Mouse (Mus musculus): ENCODE data around the gene Nlrc4.
A peak's percentile ranks its signal among the peaks of the same experiment; 100 is the strongest.

Gene Nlrc4

DNA sequence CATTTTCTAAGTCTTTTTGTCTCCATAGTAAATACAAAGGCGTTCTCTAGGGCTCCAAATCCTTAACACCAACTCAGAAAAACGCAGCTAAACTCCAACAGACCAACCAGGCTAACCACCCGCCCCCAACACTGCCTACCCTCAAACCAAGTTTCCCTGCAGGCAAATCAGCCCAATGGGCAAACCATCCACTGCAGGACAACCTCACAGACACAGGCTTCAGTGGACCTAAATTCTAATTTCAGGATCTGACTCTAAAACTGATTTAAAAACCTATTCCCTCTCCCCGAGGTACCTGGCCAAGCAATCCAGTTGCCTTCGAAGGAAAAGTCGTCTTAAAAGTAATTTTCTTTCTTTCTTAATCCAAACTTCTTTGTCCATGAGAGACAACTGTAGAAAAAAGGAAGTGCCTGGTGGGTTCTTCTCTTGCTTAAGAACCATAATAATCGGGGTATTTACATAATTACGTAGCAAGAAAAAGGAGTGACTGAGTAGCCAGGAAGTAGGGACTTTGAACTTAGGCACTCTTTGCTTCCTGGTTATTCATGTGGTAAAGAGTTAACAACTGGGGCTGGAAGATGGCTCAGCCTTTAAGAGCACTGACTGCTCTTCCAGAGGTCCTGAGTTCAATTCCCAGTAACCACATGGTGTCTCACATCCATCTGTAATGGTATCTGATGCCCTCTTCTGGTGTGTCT is at the start of gene Nlrc4:
TSS of gene Nlrc4 (minus strand) at position 432 of the 698 bp plus-strand sequence.
- DNase-seq (ENCODE audit: low spot score in 2 of 2), result peak in 1 of 2 experiments; percentile 38

GRCm38 (mm10) chr17:74508600-74508999 is 49.7 kb upstream of the Nlrc4 start:
- DNase-seq (ENCODE audit: low spot score in 2 of 2), result no peak

- DNase-seq (ENCODE audit: low spot score in 2 of 2), result no peak
These were observed 49.0 kb upstream of the Nlrc4 start for GRCm38 (mm10) chr17:74507934-74508333.

GRCm38 (mm10) chr17:74501085-74501484 is 42.1 kb upstream of the Nlrc4 start:
- no peak for DNase-seq (ENCODE audit: low spot score in 2 of 2)

DNA sequence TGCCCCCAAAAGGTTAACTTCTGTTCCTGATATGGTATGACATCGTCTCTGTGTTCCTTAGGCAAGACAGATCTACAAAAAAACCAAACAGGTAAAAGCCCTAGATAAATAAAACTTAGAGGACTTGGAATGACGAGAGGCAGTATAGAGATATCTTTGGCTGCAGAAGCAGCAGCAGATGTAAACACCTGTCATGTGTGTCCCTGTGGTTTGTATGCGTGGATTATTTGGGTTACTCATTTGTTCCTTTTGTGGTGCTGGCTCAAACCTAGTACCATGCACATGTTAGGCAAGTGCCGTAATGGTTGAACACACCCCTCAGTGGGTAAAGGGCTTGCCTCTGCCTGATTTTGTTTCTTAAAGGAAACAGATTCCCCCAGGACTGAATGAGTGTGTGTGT is 41.3 kb upstream of the Nlrc4 start:
- no peak for DNase-seq (ENCODE audit: low spot score in 2 of 2)

DNA sequence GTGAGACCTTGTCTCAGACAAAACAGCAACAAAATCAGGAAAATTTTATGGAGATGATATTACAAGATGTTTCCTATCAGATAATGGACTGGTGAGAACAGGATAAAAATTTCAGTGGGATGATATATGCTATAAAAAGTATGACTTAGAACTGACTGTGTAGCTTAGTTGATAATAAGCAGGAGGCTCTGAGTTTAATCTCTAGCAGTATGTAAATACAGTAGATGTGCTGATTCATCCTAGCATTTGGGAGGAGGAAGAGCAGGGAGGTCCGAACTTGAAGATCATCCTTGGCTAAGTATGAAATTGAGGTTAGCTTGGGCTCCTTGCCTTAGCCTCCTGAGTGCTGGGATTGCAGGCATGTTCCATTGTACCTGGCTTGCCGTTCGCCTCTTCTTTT is 32.6 kb upstream of the Nlrc4 start:
- no peak for DNase-seq (ENCODE audit: low spot score in 2 of 2)

- DNase-seq (ENCODE audit: low spot score in 2 of 2), result no peak
These were observed 30.9 kb upstream of the Nlrc4 start for GRCm38 (mm10) chr17:74489901-74490220.

DNA sequence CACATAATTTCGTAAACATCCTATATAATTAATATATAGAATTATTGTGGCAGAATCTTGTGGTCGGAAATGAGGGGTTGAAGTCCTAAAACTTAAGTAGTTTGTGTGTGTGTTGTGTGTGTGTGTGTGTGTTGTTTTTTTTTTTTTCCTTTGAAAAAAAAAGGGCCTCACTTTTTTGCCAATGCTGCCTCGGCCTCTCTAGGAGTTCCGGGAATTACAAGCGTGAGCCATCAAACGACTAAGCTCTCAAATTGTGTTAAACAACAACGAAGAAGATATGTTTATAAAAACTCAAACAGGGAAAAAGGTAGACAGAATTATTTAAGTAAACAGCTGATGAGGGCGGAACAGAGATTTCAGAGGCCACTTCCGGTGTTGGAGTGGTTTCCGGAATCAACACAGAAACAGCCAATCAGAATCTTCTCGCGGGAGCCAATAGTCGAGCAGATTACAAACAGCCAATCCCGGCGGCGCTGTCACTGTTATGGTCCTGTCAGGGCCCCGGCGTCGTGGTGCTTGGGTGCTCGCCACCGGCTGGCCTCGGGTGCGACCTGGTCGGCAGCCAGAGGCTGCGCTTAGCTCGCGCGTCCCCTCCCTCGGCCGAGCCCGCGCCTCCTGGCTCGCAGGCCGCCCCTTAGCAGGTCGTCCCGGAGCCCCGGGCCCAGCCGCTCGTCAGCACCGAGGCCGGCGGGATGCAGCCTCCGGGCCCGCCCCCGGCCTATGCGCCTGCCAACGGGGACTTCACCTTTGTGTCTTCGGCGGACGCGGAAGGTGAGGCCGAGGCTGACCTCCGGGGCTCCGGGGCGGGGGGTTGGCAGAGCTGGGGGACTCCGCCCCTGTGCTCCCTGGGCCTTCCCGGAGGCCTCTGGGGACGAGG is 30.3 kb upstream of the Nlrc4 start, which contains the start of gene Yipf4:
TSS of gene Yipf4 (plus strand) at position 470 of the 877 bp plus-strand sequence.
- peak; percentile 91 to 94 for DNase-seq (ENCODE audit: low spot score in 2 of 2)

- DNase-seq (ENCODE audit: low spot score in 2 of 2), result no peak
These were observed 21.6 kb upstream of the Nlrc4 start for GRCm38 (mm10) chr17:74480361-74481069.

DNA sequence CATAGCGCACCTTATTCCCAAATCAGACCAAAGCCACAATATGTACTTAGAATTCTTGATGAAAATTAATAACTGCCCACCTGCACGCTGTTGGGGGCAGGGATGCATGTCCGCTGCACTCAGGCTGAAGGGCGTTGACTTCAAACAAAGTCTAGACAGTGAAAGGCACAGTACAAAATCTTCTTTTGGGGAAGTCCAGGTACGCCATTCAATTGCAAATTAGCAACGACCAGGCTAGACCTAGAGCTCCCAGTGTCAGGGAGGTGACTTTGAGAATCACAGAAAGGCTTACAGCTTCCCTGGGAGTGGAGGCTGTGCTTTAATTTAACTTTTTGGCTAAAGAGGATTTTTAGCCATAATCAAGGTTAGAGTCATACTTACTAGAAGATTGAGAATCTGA is 11.2 kb upstream of the Nlrc4 start:
- DNase-seq (ENCODE audit: low spot score in 2 of 2), result peak in 1 of 2 experiments; percentile 12

- DNase-seq (ENCODE audit: low spot score in 2 of 2), result peak in 1 of 2 experiments; percentile 51
These were observed 9.0 kb upstream of the Nlrc4 start for GRCm38 (mm10) chr17:74467981-74468380.

- DNase-seq (ENCODE audit: low spot score in 2 of 2), result no peak
These were observed 4.6 kb upstream of the Nlrc4 start for GRCm38 (mm10) chr17:74463510-74463909.

- peak in 1 of 2 experiments; percentile 13 for DNase-seq (ENCODE audit: low spot score in 2 of 2)
These were observed 817 bp downstream of the Nlrc4 start for GRCm38 (mm10) chr17:74457972-74458677.

GRCm38 (mm10) chr17:74456825-74457224 is 2.1 kb downstream of the Nlrc4 start:
- peak in 1 of 2 experiments; percentile 23 for DNase-seq (ENCODE audit: low spot score in 2 of 2)

DNA sequence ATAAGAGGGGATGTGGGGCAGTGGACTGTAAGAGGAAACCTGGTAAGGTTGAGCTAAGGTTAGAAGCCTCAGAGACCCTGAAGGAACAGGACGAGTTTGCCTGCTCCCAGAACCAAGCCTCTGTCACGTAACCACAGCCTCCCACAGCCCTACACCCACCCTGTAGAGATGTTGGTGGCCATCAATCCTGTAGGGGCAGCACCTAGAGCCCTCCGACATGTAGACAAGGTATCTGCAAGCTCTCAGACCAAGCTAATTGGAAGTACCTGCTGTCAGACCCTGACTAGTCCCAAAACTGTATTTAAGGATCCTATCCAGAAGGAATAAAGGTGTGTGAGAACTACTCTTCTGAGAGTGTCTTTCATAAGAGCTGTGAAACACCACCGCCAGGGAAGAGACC is 3.5 kb downstream of the Nlrc4 start:
- peak in 1 of 2 experiments; percentile 22 for DNase-seq (ENCODE audit: low spot score in 2 of 2)

- DNase-seq (ENCODE audit: low spot score in 2 of 2), result no peak
These were observed 4.3 kb downstream of the Nlrc4 start for GRCm38 (mm10) chr17:74454660-74455059.

DNA sequence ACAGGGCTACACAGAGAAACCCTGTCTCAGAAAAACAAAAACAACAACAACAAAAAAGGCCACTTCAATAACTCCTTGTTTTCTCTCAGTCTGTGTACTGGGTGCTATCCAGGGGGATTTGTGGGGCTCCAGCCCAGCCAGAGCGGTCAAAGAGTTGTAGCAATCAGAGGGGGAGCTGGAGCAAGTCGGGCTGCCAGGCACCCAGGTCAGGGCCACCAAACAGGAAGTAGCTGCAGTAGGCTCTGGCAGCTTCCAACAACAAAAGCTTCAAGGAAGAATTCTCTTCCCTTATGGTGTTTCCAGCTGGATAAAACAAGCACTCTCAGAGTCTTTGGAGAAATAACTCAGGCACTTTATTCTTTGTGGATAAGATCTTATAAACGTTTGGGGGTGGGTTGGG is 5.0 kb downstream of the Nlrc4 start:
- DNase-seq (ENCODE audit: low spot score in 2 of 2), result peak in 1 of 2 experiments; percentile 17

DNA sequence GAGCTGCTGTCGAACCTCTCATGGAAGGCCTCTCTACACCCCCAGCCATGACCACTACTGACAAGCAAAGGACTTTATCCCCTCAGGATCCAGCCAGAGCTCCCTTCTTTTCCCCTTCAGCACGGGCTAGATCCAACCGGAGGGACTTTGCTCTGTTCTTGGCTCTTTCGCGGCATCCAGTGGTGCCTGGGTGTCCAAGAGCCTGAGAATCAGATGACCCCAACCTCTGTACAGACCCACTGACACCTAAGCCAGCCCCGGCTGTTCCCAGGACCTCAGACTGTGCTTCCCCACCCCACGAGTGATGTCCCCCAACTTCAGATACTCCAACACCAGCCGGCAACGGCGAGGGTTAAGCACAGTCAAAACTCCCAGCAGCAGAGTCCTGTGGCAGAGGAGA is 9.2 kb downstream of the Nlrc4 start:
- DNase-seq (ENCODE audit: low spot score in 2 of 2), result peak in 1 of 2 experiments; percentile 56

- no peak for DNase-seq (ENCODE audit: low spot score in 2 of 2)
These were observed 18.5 kb downstream of the Nlrc4 start for GRCm38 (mm10) chr17:74440486-74440885.

- no peak for DNase-seq (ENCODE audit: low spot score in 2 of 2)
These were observed 21.2 kb downstream of the Nlrc4 start for GRCm38 (mm10) chr17:74437762-74438161.

- DNase-seq (ENCODE audit: low spot score in 2 of 2), result no peak
These were observed 26.3 kb downstream of the Nlrc4 start for GRCm38 (mm10) chr17:74432631-74433030.

DNA sequence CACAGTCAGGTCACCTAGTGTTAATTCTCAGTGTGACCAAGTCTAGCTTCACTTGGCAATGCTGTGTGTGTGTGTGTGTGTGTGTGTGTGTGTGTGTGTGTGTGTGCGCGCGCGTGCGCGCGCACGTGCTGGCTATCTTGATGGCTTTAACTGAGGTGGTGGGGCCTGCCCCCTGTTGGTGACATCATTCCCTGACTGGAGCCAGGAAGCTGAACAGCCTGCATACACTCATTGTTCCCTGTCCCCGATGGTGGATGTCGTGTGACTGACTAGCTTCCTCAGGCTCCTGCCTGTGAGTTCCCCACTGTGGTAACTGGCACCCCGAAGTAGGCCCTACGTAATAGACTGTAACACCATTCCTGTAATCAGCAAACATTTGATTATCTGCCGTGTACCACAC is 27.5 kb downstream of the Nlrc4 start:
- DNase-seq (ENCODE audit: low spot score in 2 of 2), result no peak

All from urinary bladder, postnatal 4 days (tissue).